Mouse (Mus musculus) mouse embryonic stem cell (cell line): ENCODE measurements around the gene Gstp3.

Experiments
- in situ Hi-C, 2 experiments: fragments of 300-500 bp; cut with MboI; formaldehyde crosslinking; loops; 1 replicate in 1 of 2; 3 replicates in 1 of 2; pipeline ENCODE4 v1.14.3; 2019 to 2020; ENCODE audit warnings: low sequenced_read_pairs in 2 of 2, low pct_unique_long_range_greater_than_20kb in 1 of 2, mixed read lengths in 1 of 2; ENCODE audit not compliant: unreplicated experiment in 1 of 2

The Gstp3 gene

GRCm38 (mm10) chr19:4093772-4094171, 34.4 kb upstream of the Gstp3 start:
- in situ Hi-C loops, result no loop called here

GRCm38 (mm10) chr19:4092750-4093149, 33.4 kb upstream of the Gstp3 start:
- in situ Hi-C loops, result no loop called here

GRCm38 (mm10) chr19:4091383-4091782, 32.0 kb upstream of the Gstp3 start:
- in situ Hi-C loops, result no loop called here

GRCm38 (mm10) chr19:4090446-4090845, 31.1 kb upstream of the Gstp3 start:
- in situ Hi-C loops, result no loop called here

GRCm38 (mm10) chr19:4089128-4089527, 29.8 kb upstream of the Gstp3 start:
- in situ Hi-C loops, result no loop called here

GRCm38 (mm10) chr19:4088146-4088545, 28.8 kb upstream of the Gstp3 start:
- in situ Hi-C loops, result no loop called here

- in situ Hi-C loops, result no loop called here
Observed at GRCm38 (mm10) chr19:4087090-4087489, 27.7 kb upstream of the Gstp3 start.

- in situ Hi-C loops, result no loop called here
Observed at GRCm38 (mm10) chr19:4086156-4086555, 26.8 kb upstream of the Gstp3 start.

- in situ Hi-C loops, result no loop called here
Observed at GRCm38 (mm10) chr19:4084984-4085383, 25.6 kb upstream of the Gstp3 start.

- in situ Hi-C loops, result no loop called here
Observed at GRCm38 (mm10) chr19:4083826-4084225, 24.5 kb upstream of the Gstp3 start.

GRCm38 (mm10) chr19:4083316-4083715, 23.9 kb upstream of the Gstp3 start:
- in situ Hi-C loops, result no loop called here

- in situ Hi-C loops, result no loop called here
Observed at GRCm38 (mm10) chr19:4082219-4082965, 23.0 kb upstream of the Gstp3 start.

GRCm38 (mm10) chr19:4081394-4081793, 22.0 kb upstream of the Gstp3 start, which contains the start of gene Cabp2:
Gene Cabp2 (plus strand): TSS chr19:4081578.
- in situ Hi-C loops, result no loop called here

- in situ Hi-C loops, result no loop called here
Observed at GRCm38 (mm10) chr19:4080511-4081009, 21.2 kb upstream of the Gstp3 start.

- in situ Hi-C loops, result no loop called here
Observed at GRCm38 (mm10) chr19:4079594-4079993, 20.2 kb upstream of the Gstp3 start.

GRCm38 (mm10) chr19:4075531-4075930, 16.2 kb upstream of the Gstp3 start:
- in situ Hi-C loops, result no loop called here

GRCm38 (mm10) chr19:4072706-4073424, 13.5 kb upstream of the Gstp3 start:
- in situ Hi-C loops, result no loop called here

- in situ Hi-C loops, result no loop called here
Observed at GRCm38 (mm10) chr19:4071406-4071805, 12.0 kb upstream of the Gstp3 start.

- in situ Hi-C loops, result no loop called here
Observed at GRCm38 (mm10) chr19:4070756-4071155, 11.4 kb upstream of the Gstp3 start.

- in situ Hi-C loops, result no loop called here
Observed at GRCm38 (mm10) chr19:4070311-4070710, 10.9 kb upstream of the Gstp3 start.
